Mouse (Mus musculus) testis, postnatal 14 days (tissue): ENCODE results near the gene Entpd7.

Experiments used
- DNase-seq: peaks from one replicate; pipeline ENCODE4 v3.0.0; 2021; ENCODE audit warnings: low spot score

The Entpd7 gene

GRCm38 (mm10) chr19:43724821-43725220 lies 35.3 kb downstream of the Entpd7 start:
- no peak for DNase-seq

GRCm38 (mm10) chr19:43726510-43727146 lies 37.2 kb downstream of the Entpd7 start:
- DNase-seq: no peak

GRCm38 (mm10) chr19:43729296-43730036 lies 40.0 kb downstream of the Entpd7 start:
- DNase-seq: no peak

- DNase-seq: no peak
Measured at GRCm38 (mm10) chr19:43730037-43730428, 40.6 kb downstream of the Entpd7 start.

- DNase-seq: no peak
Measured at GRCm38 (mm10) chr19:43731157-43731556, 41.7 kb downstream of the Entpd7 start.

GRCm38 (mm10) chr19:43738409-43738808 lies 48.9 kb downstream of the Entpd7 start:
- no peak for DNase-seq

- DNase-seq: no peak
Measured at GRCm38 (mm10) chr19:43743401-43743800, 53.9 kb downstream of the Entpd7 start.

- DNase-seq: no peak
Measured at GRCm38 (mm10) chr19:43745740-43746139, 56.3 kb downstream of the Entpd7 start.

GRCm38 (mm10) chr19:43747877-43748276 lies 58.4 kb downstream of the Entpd7 start:
- no peak for DNase-seq

- DNase-seq: no peak
Measured at GRCm38 (mm10) chr19:43750008-43750407, 60.5 kb downstream of the Entpd7 start.

- peak; percentile 94 for DNase-seq
Measured at GRCm38 (mm10) chr19:43752489-43753225, 63.2 kb downstream of the Entpd7 start, which contains the start of the genes Cutc and Cox15. Gene Cutc (plus strand): TSS chr19:43752996. Gene Cox15 (minus strand): TSS chr19:43753000.

GRCm38 (mm10) chr19:43753226-43753835 lies 63.9 kb downstream of the Entpd7 start:
- DNase-seq: peak; percentile 85

GRCm38 (mm10) chr19:43754237-43754636 lies 64.8 kb downstream of the Entpd7 start:
- no peak for DNase-seq

GRCm38 (mm10) chr19:43754872-43755271 lies 65.4 kb downstream of the Entpd7 start:
- no peak for DNase-seq

- DNase-seq: no peak
Measured at GRCm38 (mm10) chr19:43760504-43760903, 71.0 kb downstream of the Entpd7 start.

GRCm38 (mm10) chr19:43761543-43762256 lies 72.2 kb downstream of the Entpd7 start:
- DNase-seq: no peak

GRCm38 (mm10) chr19:43762410-43762809 lies 72.9 kb downstream of the Entpd7 start:
- DNase-seq: no peak

- no peak for DNase-seq
Measured at GRCm38 (mm10) chr19:43766451-43766850, 77.0 kb downstream of the Entpd7 start.

GRCm38 (mm10) chr19:43767549-43768322 lies 78.3 kb downstream of the Entpd7 start:
- no peak for DNase-seq

- no peak for DNase-seq
Measured at GRCm38 (mm10) chr19:43769366-43769960, 80.0 kb downstream of the Entpd7 start.
